Mouse (Mus musculus) T-helper 1 cell (primary cell): ENCODE measurements around the gene Adprh.
"Not testable (repeated sequence)": the region's sequence is repeated elsewhere in the genome, so short reads cannot be mapped to it uniquely, and the experiment has no call there.

ENCODE experiments used
- in situ Hi-C: fragments of 300-600 bp; cut with MboI, MseI; formaldehyde crosslinking; loops from one replicate; pipeline ENCODE4 v1.15.1; 2025; ENCODE audit warnings: high pct_unique_total_duplicates

The Adprh gene

DNA sequence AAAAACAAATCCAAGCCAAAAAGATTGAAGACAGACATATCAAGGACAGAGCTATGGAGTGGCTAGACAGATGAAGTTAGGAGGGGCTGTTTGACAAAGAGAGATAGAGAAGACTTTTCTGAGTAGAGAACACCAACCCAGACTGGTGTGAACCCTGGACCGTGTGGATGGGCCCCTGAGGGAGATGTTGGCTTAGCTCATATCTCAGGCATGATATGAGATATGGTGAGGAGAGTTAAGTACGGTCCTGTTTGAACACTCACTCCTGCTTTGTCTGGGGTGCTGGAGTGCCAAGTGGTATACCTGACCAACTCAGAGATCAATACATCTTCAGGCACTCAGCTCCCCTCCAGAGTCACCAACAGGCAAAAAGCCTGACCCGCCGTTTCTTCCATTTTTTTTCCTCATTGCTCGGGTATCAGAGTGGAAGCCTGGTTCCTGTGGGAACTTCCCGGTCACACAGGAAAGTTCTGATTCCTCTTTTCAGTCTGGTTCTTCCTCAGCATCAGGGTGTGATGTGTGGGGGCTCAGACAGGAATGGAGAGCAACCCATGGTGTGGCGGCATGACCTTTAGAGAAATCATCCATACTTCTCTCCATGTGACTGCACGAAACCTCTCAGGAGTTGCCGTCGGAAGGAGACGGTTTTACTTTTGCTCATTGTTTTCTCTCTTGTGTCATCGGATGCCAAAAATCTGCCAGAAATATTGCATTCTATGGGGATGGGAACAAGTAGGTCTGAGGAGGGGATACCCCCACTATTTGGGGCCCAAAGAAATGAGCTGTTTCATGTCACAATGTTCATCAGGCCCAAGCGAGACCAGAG lies 14.8 kb upstream of the Adprh start:
- in situ Hi-C loops, result no loop called here

DNA sequence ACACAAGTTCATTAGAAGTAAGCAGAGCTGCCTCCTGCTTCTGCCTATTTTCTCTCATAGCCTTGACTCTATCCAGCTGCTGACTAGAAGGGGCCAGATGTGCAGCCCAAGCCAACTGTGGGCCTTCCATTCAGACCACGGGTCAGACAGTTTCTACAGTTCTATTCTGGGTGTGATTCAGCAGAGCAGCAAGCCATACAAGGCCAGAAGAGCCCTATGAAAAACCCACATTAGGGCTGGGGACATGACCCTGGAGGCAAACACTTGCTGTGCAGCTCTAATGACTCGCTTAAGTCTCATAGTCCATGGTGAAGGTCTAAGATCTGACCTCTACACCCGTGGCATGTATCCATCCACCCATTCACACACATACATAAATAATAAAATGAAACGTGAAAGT lies 13.6 kb upstream of the Adprh start:
- in situ Hi-C loops, result no loop called here

DNA sequence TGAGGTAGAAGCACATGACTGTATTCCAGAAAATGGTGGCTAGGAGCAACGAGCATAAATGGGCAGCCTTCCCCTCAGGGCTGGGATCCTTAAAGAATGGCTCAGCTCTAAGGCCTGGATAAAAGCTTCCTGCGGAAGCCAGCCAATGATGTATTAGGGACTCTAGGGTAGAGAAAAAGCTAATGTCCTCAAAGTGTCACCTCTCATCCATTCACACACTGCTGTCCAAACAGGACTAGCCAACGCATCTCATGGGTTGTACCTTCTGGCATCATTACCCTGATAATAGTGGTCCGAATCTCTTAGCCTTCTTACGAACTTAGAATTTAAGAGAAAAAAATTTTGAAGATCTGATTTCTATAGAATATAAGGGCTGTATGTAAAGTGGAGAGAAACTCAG lies 10.8 kb upstream of the Adprh start:
- in situ Hi-C loops, result no loop called here

GRCm38 (mm10) chr16:38462161-38462560 lies 9.7 kb upstream of the Adprh start:
- in situ Hi-C loops, result no loop called here

DNA sequence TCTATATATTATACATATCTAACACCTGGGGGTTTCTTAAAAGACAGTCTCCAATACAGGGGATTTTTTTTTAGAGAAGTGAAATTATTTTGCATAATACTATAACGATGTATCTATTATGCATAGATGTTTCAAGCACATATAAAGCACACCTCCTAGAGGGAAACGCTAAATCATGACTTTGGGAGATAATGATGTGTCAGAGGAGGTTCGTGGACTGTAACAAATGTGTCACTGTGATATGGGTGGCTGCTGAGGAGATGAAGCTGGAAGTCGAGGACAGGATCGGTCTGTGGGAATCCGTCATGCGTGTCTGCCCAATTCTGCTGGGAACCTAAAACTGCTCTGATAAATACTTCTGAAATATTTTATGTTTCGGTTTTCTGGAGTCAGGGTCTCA lies 9.2 kb upstream of the Adprh start:
- in situ Hi-C loops, result no loop called here

DNA sequence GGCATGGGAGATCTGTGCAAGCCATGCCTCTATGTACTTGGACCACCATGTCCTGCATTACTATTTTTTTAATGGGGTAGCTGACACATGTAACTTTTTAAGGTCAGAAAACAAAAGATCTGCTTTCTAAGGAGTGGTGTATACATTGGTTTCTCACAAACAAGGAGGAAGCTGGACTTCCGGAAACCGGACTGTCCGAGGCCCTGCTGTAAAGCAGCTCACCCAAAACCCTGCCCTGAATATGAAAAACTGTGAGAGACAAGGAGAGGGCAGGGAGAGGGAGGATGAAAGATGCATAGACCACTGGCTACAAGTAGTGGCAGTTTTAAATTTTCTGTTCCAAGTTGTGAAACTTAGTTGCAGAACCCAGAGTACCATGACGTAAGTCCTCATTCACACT lies 7.5 kb upstream of the Adprh start:
- in situ Hi-C loops, result no loop called here

DNA sequence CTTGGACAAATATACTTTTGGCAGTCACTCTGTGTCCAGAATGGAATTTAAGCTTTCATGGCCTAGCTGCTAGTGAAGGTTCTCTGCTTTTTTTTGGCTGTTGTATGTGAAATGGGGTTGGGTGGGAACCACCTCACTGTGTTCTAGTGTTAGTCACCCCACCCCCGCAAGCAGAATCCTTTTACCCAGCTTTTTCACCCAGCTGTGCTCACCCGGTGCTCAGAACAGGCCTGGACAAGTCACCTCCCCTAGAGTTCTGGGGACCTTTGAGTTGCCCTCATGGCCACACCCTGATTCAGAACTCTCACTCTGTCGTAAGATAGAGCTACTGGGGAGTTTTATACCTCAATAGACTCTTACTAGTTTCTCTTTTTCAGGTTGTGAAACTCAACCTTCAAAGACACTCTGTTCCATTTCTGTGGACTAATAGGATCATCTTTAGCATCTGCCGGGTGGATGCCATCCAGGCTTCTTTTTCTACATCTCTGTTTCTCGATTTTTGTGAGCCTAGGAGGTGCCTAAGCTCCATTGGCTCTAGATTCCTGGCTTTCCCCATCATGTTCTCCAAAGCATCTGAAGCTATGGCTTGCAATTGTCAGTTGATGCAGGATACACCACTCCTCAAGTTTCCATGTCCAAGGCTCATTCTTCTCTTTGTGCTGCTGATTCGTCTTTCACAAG lies 6.2 kb upstream of the Adprh start:
- in situ Hi-C loops, result no loop called here

GRCm38 (mm10) chr16:38456812-38457567 lies 4.5 kb upstream of the Adprh start:
- in situ Hi-C loops, result no loop called here

GRCm38 (mm10) chr16:38455511-38456418 lies 3.3 kb upstream of the Adprh start, which contains the start of gene Cd80:
Gene Cd80, plus strand, starts transcription at chr16:38455561.
- in situ Hi-C loops, result no loop called here

- in situ Hi-C loops, result no loop called here
Measured at GRCm38 (mm10) chr16:38454533-38455254, 2.2 kb upstream of the Adprh start.

GRCm38 (mm10) chr16:38453952-38454351 lies 1.4 kb upstream of the Adprh start:
- in situ Hi-C loops, result no loop called here

GRCm38 (mm10) chr16:38453203-38453553 lies 675 bp upstream of the Adprh start:
- in situ Hi-C loops, result no loop called here

DNA sequence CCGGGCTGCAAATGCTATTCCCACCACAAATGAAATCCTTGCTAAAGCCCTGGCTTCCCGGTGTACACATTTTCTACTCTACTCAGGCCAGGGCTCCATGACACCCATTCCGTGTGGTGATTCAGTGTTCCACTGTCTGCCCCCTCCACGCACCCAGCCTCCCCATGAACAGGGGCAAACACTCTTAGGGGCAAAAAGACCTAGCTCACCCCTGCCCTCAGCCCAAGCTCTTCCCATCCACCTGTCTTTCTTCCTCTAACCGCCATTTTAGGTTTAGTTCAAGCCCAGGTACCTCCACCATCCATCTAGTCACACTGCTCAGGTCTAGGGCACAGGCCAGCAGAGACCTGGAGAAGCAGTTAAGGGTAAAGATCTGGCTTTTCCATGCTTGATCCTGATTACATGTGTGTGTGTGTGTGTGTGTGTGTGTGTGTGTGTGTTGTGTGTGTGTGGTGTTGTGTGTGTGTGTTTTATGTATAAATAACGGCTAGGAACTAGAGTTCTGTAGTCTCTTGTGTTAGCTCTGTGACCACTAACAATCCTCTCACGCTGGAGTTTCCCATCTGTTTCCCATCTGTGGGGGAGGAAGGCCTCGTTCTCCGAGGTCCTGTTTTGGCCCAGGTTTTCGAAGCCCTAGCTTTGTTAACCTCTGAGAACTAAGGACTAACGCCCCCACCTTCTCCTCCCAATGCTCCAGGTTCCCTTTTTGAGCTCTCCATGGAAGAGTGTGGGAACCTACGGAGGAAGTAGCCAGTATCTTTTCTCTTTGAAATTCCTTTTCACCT lies 890 bp downstream of the Adprh start:
- in situ Hi-C loops, result no loop called here

- in situ Hi-C loops, result no loop called here
Measured at GRCm38 (mm10) chr16:38450707-38451106, 1.8 kb downstream of the Adprh start.

- in situ Hi-C loops, result no loop called here
Measured at GRCm38 (mm10) chr16:38448458-38448857, 4.0 kb downstream of the Adprh start.

DNA sequence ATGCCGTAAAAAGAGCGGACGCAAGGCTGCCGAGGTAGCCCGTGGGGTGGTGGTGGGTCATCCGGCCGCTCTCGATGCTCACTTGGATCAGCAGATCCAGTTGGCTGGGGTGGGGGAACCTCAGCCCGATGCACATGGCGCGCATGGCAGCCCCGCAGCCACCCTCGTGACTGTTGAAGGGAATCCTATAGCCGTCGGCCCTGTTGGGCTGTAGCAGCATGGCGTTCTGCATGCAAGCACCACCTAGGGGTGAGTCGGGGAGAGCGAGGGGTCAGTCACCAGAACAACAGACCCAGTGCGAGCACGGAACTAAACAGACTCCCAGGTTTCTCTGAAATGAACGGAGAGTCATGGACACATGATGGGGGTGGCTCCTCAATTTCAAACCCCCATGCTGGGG lies 5.1 kb downstream of the Adprh start:
- in situ Hi-C loops, result no loop called here

GRCm38 (mm10) chr16:38446141-38446540 lies 6.4 kb downstream of the Adprh start:
- in situ Hi-C loops, result not testable (repeated sequence)

GRCm38 (mm10) chr16:38445576-38445975 lies 6.9 kb downstream of the Adprh start:
- in situ Hi-C loops, result no loop called here

DNA sequence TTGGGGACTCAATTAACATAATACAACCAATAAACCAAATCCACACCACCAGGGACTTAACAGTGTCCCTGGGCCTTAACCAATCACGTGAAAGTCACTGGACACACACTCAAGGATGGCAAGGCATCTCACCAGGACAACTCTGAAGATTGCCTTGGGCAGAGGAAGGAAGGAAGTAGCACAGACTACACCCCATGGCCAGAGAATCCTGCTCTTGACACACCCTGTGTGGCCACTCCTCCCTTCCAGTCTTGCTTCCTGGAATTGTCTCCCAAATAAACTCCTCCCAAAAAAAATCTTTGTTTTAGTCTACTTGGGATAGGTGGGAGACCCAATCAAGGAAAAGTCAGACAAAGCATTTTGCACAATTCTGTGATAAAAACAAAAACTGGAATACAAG lies 7.5 kb downstream of the Adprh start:
- in situ Hi-C loops, result no loop called here
